Mouse (Mus musculus): ENCODE data around the gene Atg14. TPM values are rescaled to one million over a fixed set of nuclear protein-coding genes. Genes with fewer than 3 reads are reported as not detected.

Gene Atg14
- total and polyA plus RNA-seq, 2 experiments from 2014 or later, result 5.3 to 23.9 TPM

- H3K27me3 ChIP-seq (ENCODE audit: insufficient read depth, low read length), result no peaks in the 10 kb centered on the region
- no peak overlapping the region for H3K9ac ChIP-seq (replicated peaks; ENCODE audit: low read length, poor library complexity, severe bottlenecking)
- ATAC-seq (ENCODE audit: low FRiP score) (no peak), DNase-seq (ENCODE audit: low spot score) (no peak)
- no peaks in the 10 kb centered on the region for H3K4me1 ChIP-seq (ENCODE audit: insufficient read depth, low read length)
- no peak overlapping the region for H3K4me2 ChIP-seq (ENCODE audit: low read depth, low read length, poor library complexity, severe bottlenecking)
- TF ChIP-seq CTCF (IDR thresholded peaks at IDR 0.05), result no peak
- H3K9me3 ChIP-seq (ENCODE audit: low read length), result no peaks in the 10 kb centered on the region
- no peaks in the 10 kb centered on the region for H3K36me3 ChIP-seq (ENCODE audit: insufficient read depth, low read length)
- H3K4me3 ChIP-seq (ENCODE audit: low read depth, low read length), result no peak overlapping the region
- no peak overlapping the region for H3K27ac ChIP-seq (ENCODE audit: low read depth, low read length)
- WGBS, result 94% methylated on average over 3 of the region's 3 CpGs
Measured at GRCm38 (mm10) chr14:47513606-47514005, 56.8 kb downstream of the Atg14 start.

GRCm38 (mm10) chr14:47510244-47510643 is 60.2 kb downstream of the Atg14 start:
- H3K36me3 ChIP-seq (ENCODE audit: insufficient read depth, low read length), result no peaks in the 10 kb centered on the region; the same call in 1 of the 2 replicates
- H3K4me3 ChIP-seq (ENCODE audit: low read depth, low read length), result no peak overlapping the region
- no peak overlapping the region for H3K4me2 ChIP-seq (ENCODE audit: low read depth, low read length, poor library complexity, severe bottlenecking)
- H3K27ac ChIP-seq (ENCODE audit: low read depth, low read length), result no peak overlapping the region
- no peaks in the 10 kb centered on the region for H3K27me3 ChIP-seq (ENCODE audit: insufficient read depth, low read length)
- H3K9ac ChIP-seq (replicated peaks; ENCODE audit: low read length, poor library complexity, severe bottlenecking), result no peak overlapping the region
- DNase-seq (ENCODE audit: low spot score), result no peak
- no peaks in the 10 kb centered on the region for H3K9me3 ChIP-seq (ENCODE audit: low read length)
- 92% methylated on average over 4 of the region's 4 CpGs for WGBS
- H3K4me1 ChIP-seq (ENCODE audit: insufficient read depth, low read length), result no peaks in the 10 kb centered on the region
- ATAC-seq (ENCODE audit: low FRiP score), result no peak
- TF ChIP-seq CTCF (IDR thresholded peaks at IDR 0.05), result no peak

GRCm38 (mm10) chr14:47508035-47508434 is 62.4 kb downstream of the Atg14 start:
- DNase-seq (ENCODE audit: low spot score) (peak; percentile 19), ATAC-seq (ENCODE audit: low FRiP score) (no peak)
- no peak overlapping the region for H3K9ac ChIP-seq (replicated peaks; ENCODE audit: low read length, poor library complexity, severe bottlenecking)
- no peaks in the 10 kb centered on the region for H3K27me3 ChIP-seq (ENCODE audit: insufficient read depth, low read length)
- H3K27ac ChIP-seq (ENCODE audit: low read depth, low read length), result no peak overlapping the region
- no peak overlapping the region for H3K4me3 ChIP-seq (ENCODE audit: low read depth, low read length)
- H3K4me2 ChIP-seq (ENCODE audit: low read depth, low read length, poor library complexity, severe bottlenecking), result no peak overlapping the region
- H3K9me3 ChIP-seq (ENCODE audit: low read length), result no peaks in the 10 kb centered on the region
- H3K4me1 ChIP-seq (ENCODE audit: insufficient read depth, low read length), result no peaks in the 10 kb centered on the region
- no peaks in the 10 kb centered on the region; the same call in 1 of the 2 replicates for H3K36me3 ChIP-seq (ENCODE audit: insufficient read depth, low read length)
- no peak for TF ChIP-seq CTCF (IDR thresholded peaks at IDR 0.05)

GRCm38 (mm10) chr14:47506676-47507075 is 63.8 kb downstream of the Atg14 start:
- Histone ChIP-seq H3K36me3 (ENCODE audit: insufficient read depth, low read length) (no peaks in the 10 kb centered on the region; the same call in 1 of the 2 replicates), H3K27ac (ENCODE audit: low read depth, low read length) (no peak overlapping the region), H3K4me1 (ENCODE audit: insufficient read depth, low read length) (no peaks in the 10 kb centered on the region), H3K4me2 (ENCODE audit: low read depth, low read length, poor library complexity, severe bottlenecking) (no peak overlapping the region), H3K9me3 (ENCODE audit: low read length) (no peaks in the 10 kb centered on the region), H3K4me3 (ENCODE audit: low read depth, low read length) (no peak overlapping the region), H3K27me3 (ENCODE audit: insufficient read depth, low read length) (no peaks in the 10 kb centered on the region), H3K9ac (replicated peaks; ENCODE audit: low read length, poor library complexity, severe bottlenecking) (no peak overlapping the region)
- ATAC-seq (ENCODE audit: low FRiP score) (no peak), DNase-seq (ENCODE audit: low spot score) (no peak)
- TF ChIP-seq CTCF (IDR thresholded peaks at IDR 0.05), result no peak
- WGBS, result 93% methylated on average over 5 of the region's 5 CpGs

- no peak for DNase-seq (ENCODE audit: low spot score)
- ATAC-seq (ENCODE audit: low FRiP score), result no peak
- Histone ChIP-seq H3K27me3 (ENCODE audit: insufficient read depth, low read length) (no peaks in the 10 kb centered on the region), H3K36me3 (ENCODE audit: insufficient read depth, low read length) (no peaks in the 10 kb centered on the region; the same call in 1 of the 2 replicates), H3K4me2 (ENCODE audit: low read depth, low read length, poor library complexity, severe bottlenecking) (no peak overlapping the region), H3K9me3 (ENCODE audit: low read length) (no peaks in the 10 kb centered on the region), H3K27ac (ENCODE audit: low read depth, low read length) (no peak overlapping the region), H3K4me1 (ENCODE audit: insufficient read depth, low read length) (no peaks in the 10 kb centered on the region), H3K4me3 (ENCODE audit: low read depth, low read length) (no peak overlapping the region), H3K9ac (replicated peaks; ENCODE audit: low read length, poor library complexity, severe bottlenecking) (no peak overlapping the region)
- no peak for TF ChIP-seq CTCF (IDR thresholded peaks at IDR 0.05)
- 97% methylated on average over 3 of the region's 3 CpGs for WGBS
Measured at GRCm38 (mm10) chr14:47504036-47504435, 66.4 kb downstream of the Atg14 start.

GRCm38 (mm10) chr14:47498632-47499031 is 71.8 kb downstream of the Atg14 start:
- no peaks in the 10 kb centered on the region for H3K27me3 ChIP-seq (ENCODE audit: insufficient read depth, low read length)
- no peak for TF ChIP-seq CTCF (IDR thresholded peaks at IDR 0.05)
- H3K27ac ChIP-seq (ENCODE audit: low read depth, low read length), result no peak overlapping the region
- H3K9ac ChIP-seq (replicated peaks; ENCODE audit: low read length, poor library complexity, severe bottlenecking), result no peak overlapping the region
- DNase-seq (ENCODE audit: low spot score), result no peak
- H3K4me1 ChIP-seq (ENCODE audit: insufficient read depth, low read length), result no peaks in the 10 kb centered on the region
- H3K4me2 ChIP-seq (ENCODE audit: low read depth, low read length, poor library complexity, severe bottlenecking), result no peak overlapping the region
- ATAC-seq (ENCODE audit: low FRiP score), result no peak
- no peaks in the 10 kb centered on the region for H3K36me3 ChIP-seq (ENCODE audit: insufficient read depth, low read length)
- no peak overlapping the region for H3K4me3 ChIP-seq (ENCODE audit: low read depth, low read length)
- 63% methylated on average over 5 of the region's 5 CpGs for WGBS
- H3K9me3 ChIP-seq (ENCODE audit: low read length), result no peaks in the 10 kb centered on the region
